Mouse (Mus musculus): ENCODE results near the gene Fnbp1.

The Fnbp1 gene

GRCm38 (mm10) chr2:31118639-31119380 lies 23.0 kb downstream of the Fnbp1 start:
- TF ChIP-seq POU5F1 (IDR thresholded peaks at IDR 0.05; ENCODE audit: borderline replicate concordance, low read length) (no peak), NANOG (IDR thresholded peaks at IDR 0.05; ENCODE audit: borderline replicate concordance, low read length) (no peak), CTCF (conservative IDR thresholded peaks at IDR 0.05; ENCODE audit: low read length) (no peak)
- Histone ChIP-seq H3K9me3 (ENCODE audit: low read length) (no peaks in the 10 kb centered on the region), H3K4me1 (replicated peaks; ENCODE audit: low read depth, low read length) (peaks cover 82% of the 10 kb centered on the region), H3K4me3 (replicated peaks; ENCODE audit: low read length) (no peak overlapping the region), H3K27me3 (ENCODE audit: insufficient read depth, low read length) (no peaks in the 10 kb centered on the region), H3K36me3 (ENCODE audit: insufficient read depth, low read length) (peaks cover 35% of the 10 kb centered on the region)

- Histone ChIP-seq H3K4me3 (replicated peaks; ENCODE audit: low read length) (no peak overlapping the region), H3K9me3 (ENCODE audit: low read length) (no peaks in the 10 kb centered on the region), H3K27me3 (ENCODE audit: insufficient read depth, low read length) (no peaks in the 10 kb centered on the region), H3K36me3 (ENCODE audit: insufficient read depth, low read length) (peaks cover 30% of the 10 kb centered on the region), H3K4me1 (replicated peaks; ENCODE audit: low read depth, low read length) (peaks cover 77% of the 10 kb centered on the region)
- no peak for TF ChIP-seq CTCF (conservative IDR thresholded peaks at IDR 0.05; ENCODE audit: low read length)
- TF ChIP-seq POU5F1 (IDR thresholded peaks at IDR 0.05; ENCODE audit: borderline replicate concordance, low read length): no peak
- no peak for TF ChIP-seq NANOG (IDR thresholded peaks at IDR 0.05; ENCODE audit: borderline replicate concordance, low read length)
Measured at GRCm38 (mm10) chr2:31118211-31118610, 23.6 kb downstream of the Fnbp1 start.

GRCm38 (mm10) chr2:31115943-31116731 lies 25.7 kb downstream of the Fnbp1 start:
- H3K36me3 ChIP-seq (ENCODE audit: insufficient read depth, low read length): peaks cover 15% of the 10 kb centered on the region
- TF ChIP-seq CTCF (conservative IDR thresholded peaks at IDR 0.05; ENCODE audit: low read length) (no peak), POU5F1 (IDR thresholded peaks at IDR 0.05; ENCODE audit: borderline replicate concordance, low read length) (no peak), NANOG (IDR thresholded peaks at IDR 0.05; ENCODE audit: borderline replicate concordance, low read length) (no peak)
- H3K9me3 ChIP-seq (ENCODE audit: low read length): no peaks in the 10 kb centered on the region
- H3K4me1 ChIP-seq (replicated peaks; ENCODE audit: low read depth, low read length): peaks cover 69% of the 10 kb centered on the region
- no peaks in the 10 kb centered on the region for H3K27me3 ChIP-seq (ENCODE audit: insufficient read depth, low read length)
- no peak overlapping the region for H3K4me3 ChIP-seq (replicated peaks; ENCODE audit: low read length)

GRCm38 (mm10) chr2:31115091-31115942 lies 26.5 kb downstream of the Fnbp1 start:
- no peaks in the 10 kb centered on the region for H3K27me3 ChIP-seq (ENCODE audit: insufficient read depth, low read length)
- H3K4me1 ChIP-seq (replicated peaks; ENCODE audit: low read depth, low read length): peaks cover 71% of the 10 kb centered on the region
- TF ChIP-seq POU5F1 (IDR thresholded peaks at IDR 0.05; ENCODE audit: borderline replicate concordance, low read length) (no peak), CTCF (conservative IDR thresholded peaks at IDR 0.05; ENCODE audit: low read length) (no peak), NANOG (IDR thresholded peaks at IDR 0.05; ENCODE audit: borderline replicate concordance, low read length) (no peak)
- H3K4me3 ChIP-seq (replicated peaks; ENCODE audit: low read length): no peak overlapping the region
- H3K9me3 ChIP-seq (ENCODE audit: low read length): no peaks in the 10 kb centered on the region
- H3K36me3 ChIP-seq (ENCODE audit: insufficient read depth, low read length): peaks cover 15% of the 10 kb centered on the region

- H3K27me3 ChIP-seq (ENCODE audit: insufficient read depth, low read length): no peaks in the 10 kb centered on the region
- H3K9me3 ChIP-seq (ENCODE audit: low read length): no peaks in the 10 kb centered on the region
- no peak overlapping the region for H3K4me3 ChIP-seq (replicated peaks; ENCODE audit: low read length)
- H3K4me1 ChIP-seq (replicated peaks; ENCODE audit: low read depth, low read length): peaks cover 71% of the 10 kb centered on the region
- no peak for TF ChIP-seq POU5F1 (IDR thresholded peaks at IDR 0.05; ENCODE audit: borderline replicate concordance, low read length)
- H3K36me3 ChIP-seq (ENCODE audit: insufficient read depth, low read length): peaks cover 15% of the 10 kb centered on the region
Measured at GRCm38 (mm10) chr2:31114205-31114604, 27.6 kb downstream of the Fnbp1 start.

- H3K27me3 ChIP-seq (ENCODE audit: insufficient read depth, low read length): no peaks in the 10 kb centered on the region
- H3K9me3 ChIP-seq (ENCODE audit: low read length): no peaks in the 10 kb centered on the region
- no peak overlapping the region for H3K4me3 ChIP-seq (replicated peaks; ENCODE audit: low read length)
- H3K36me3 ChIP-seq (ENCODE audit: insufficient read depth, low read length): peaks cover 6% of the 10 kb centered on the region
- TF ChIP-seq NANOG (IDR thresholded peaks at IDR 0.05; ENCODE audit: borderline replicate concordance, low read length) (no peak), POU5F1 (IDR thresholded peaks at IDR 0.05; ENCODE audit: borderline replicate concordance, low read length) (no peak), CTCF (conservative IDR thresholded peaks at IDR 0.05; ENCODE audit: low read length) (no peak)
- peaks cover 77% of the 10 kb centered on the region for H3K4me1 ChIP-seq (replicated peaks; ENCODE audit: low read depth, low read length)
Measured at GRCm38 (mm10) chr2:31111685-31112084, 30.1 kb downstream of the Fnbp1 start.

GRCm38 (mm10) chr2:31109960-31110548 lies 31.8 kb downstream of the Fnbp1 start:
- H3K4me1 ChIP-seq (replicated peaks; ENCODE audit: low read depth, low read length): peaks cover 75% of the 10 kb centered on the region
- no peaks in the 10 kb centered on the region for H3K27me3 ChIP-seq (ENCODE audit: insufficient read depth, low read length)
- TF ChIP-seq CTCF (conservative IDR thresholded peaks at IDR 0.05; ENCODE audit: low read length) (no peak), NANOG (IDR thresholded peaks at IDR 0.05; ENCODE audit: borderline replicate concordance, low read length) (no peak), POU5F1 (IDR thresholded peaks at IDR 0.05; ENCODE audit: borderline replicate concordance, low read length) (no peak; the same call in 1 of the 2 replicates)
- no peak overlapping the region; the same call in 1 of the 2 replicates for H3K4me3 ChIP-seq (replicated peaks; ENCODE audit: low read length)
- H3K9me3 ChIP-seq (ENCODE audit: low read length): no peaks in the 10 kb centered on the region
- peaks cover 10% of the 10 kb centered on the region for H3K36me3 ChIP-seq (ENCODE audit: insufficient read depth, low read length)

Measured in E14TG2a.4 (cell line).